Mouse (Mus musculus): ENCODE results near the gene Haus7. TPM values are rescaled to one million over a fixed set of nuclear protein-coding genes. Genes with fewer than 3 reads are reported as not detected.

Gene Haus7
- polyA plus RNA-seq, 1 experiment from 2014 or later, result 95.0 TPM

GRCm38 (mm10) chrX:73484076-73484475, 25.2 kb upstream of the Haus7 start:
- ATAC-seq (ENCODE audit: insufficient number of reproducible peaks, low FRiP score, low TSS enrichment, low read depth) (no peak), DNase-seq (ENCODE audit: low spot score) (no peak)
- Histone ChIP-seq H3K27me3 (ENCODE audit: control insufficient read depth, insufficient read depth, low read length) (peaks cover 1% of the 10 kb centered on the region; the same call in 1 of the 2 replicates), H3K9ac (ENCODE audit: low read length) (no peak overlapping the region; the same call in 1 of the 2 replicates), H3K9me3 (ENCODE audit: control insufficient read depth, low read length) (no peaks in the 10 kb centered on the region), H3K36me3 (ENCODE audit: control insufficient read depth, insufficient read depth, low read length) (no peaks in the 10 kb centered on the region), H3K27ac (replicated peaks; ENCODE audit: low read depth, low read length) (no peak overlapping the region), H3K4me1 (ENCODE audit: control insufficient read depth, insufficient read depth, low read length) (peaks cover 6% of the 10 kb centered on the region; the same call in 1 of the 2 replicates), H3K4me2 (ENCODE audit: low read depth, severe bottlenecking) (peak overlapping the region; percentile 47), H3K4me3 (ENCODE audit: low read depth, low read length) (no peak overlapping the region)
- WGBS, result 58% methylated on average over 1 of the region's 1 CpGs

GRCm38 (mm10) chrX:73483484-73483810, 24.6 kb upstream of the Haus7 start, which contains the start of gene Bgn:
Gene Bgn (plus strand): TSS chrX:73483602.
- no peaks in the 10 kb centered on the region for H3K9me3 ChIP-seq (ENCODE audit: control insufficient read depth, low read length)
- peak; percentile 33 for DNase-seq (ENCODE audit: low spot score)
- H3K4me3 ChIP-seq (ENCODE audit: low read depth, low read length), result peak within 1 kb of the TSS; percentile 15
- no peak within 1 kb of the TSS; the same call in 1 of the 2 replicates for H3K9ac ChIP-seq (ENCODE audit: low read length)
- peaks cover 6% of the 10 kb centered on the region; the same call in 1 of the 2 replicates for H3K4me1 ChIP-seq (ENCODE audit: control insufficient read depth, insufficient read depth, low read length)
- peak within 1 kb of the TSS; percentile 47 for H3K4me2 ChIP-seq (ENCODE audit: low read depth, severe bottlenecking)
- H3K27me3 ChIP-seq (ENCODE audit: control insufficient read depth, insufficient read depth, low read length), result peaks cover 3% of the 10 kb centered on the region; the same call in 1 of the 2 replicates
- H3K36me3 ChIP-seq (ENCODE audit: control insufficient read depth, insufficient read depth, low read length), result no peaks in the 10 kb centered on the region
- no peak for ATAC-seq (ENCODE audit: insufficient number of reproducible peaks, low FRiP score, low TSS enrichment, low read depth)
- WGBS, result 42% methylated on average over 12 of the region's 14 CpGs
- no peak within 1 kb of the TSS for H3K27ac ChIP-seq (replicated peaks; ENCODE audit: low read depth, low read length)

- no peak overlapping the region for H3K27ac ChIP-seq (replicated peaks; ENCODE audit: low read depth, low read length)
- ATAC-seq (ENCODE audit: insufficient number of reproducible peaks, low FRiP score, low TSS enrichment, low read depth), result no peak
Measured at GRCm38 (mm10) chrX:73482643-73483483, 24.0 kb upstream of the Haus7 start.

GRCm38 (mm10) chrX:73480334-73480733, 21.5 kb upstream of the Haus7 start:
- Histone ChIP-seq H3K4me3 (ENCODE audit: low read depth, low read length) (no peak overlapping the region), H3K36me3 (ENCODE audit: control insufficient read depth, insufficient read depth, low read length) (no peaks in the 10 kb centered on the region), H3K27ac (replicated peaks; ENCODE audit: low read depth, low read length) (0 out of 2 replicates have a peak overlapping the region, but pooled peaks have one; percentile 14), H3K9ac (ENCODE audit: low read length) (no peak overlapping the region), H3K4me1 (ENCODE audit: control insufficient read depth, insufficient read depth, low read length) (peaks cover 6% of the 10 kb centered on the region; the same call in 1 of the 2 replicates), H3K27me3 (ENCODE audit: control insufficient read depth, insufficient read depth, low read length) (peaks cover 7% of the 10 kb centered on the region), H3K9me3 (ENCODE audit: control insufficient read depth, low read length) (no peaks in the 10 kb centered on the region), H3K4me2 (ENCODE audit: low read depth, severe bottlenecking) (no peak overlapping the region)
- DNase-seq (ENCODE audit: low spot score) (no peak), ATAC-seq (ENCODE audit: insufficient number of reproducible peaks, low FRiP score, low TSS enrichment, low read depth) (no peak)
- 48% methylated on average over 2 of the region's 2 CpGs for WGBS

More at GRCm38 (mm10) chrX:73482643-73483483, 24.0 kb upstream of the Haus7 start:
- peaks cover 6% of the 10 kb centered on the region; the same call in 1 of the 2 replicates for H3K4me1 ChIP-seq (ENCODE audit: control insufficient read depth, insufficient read depth, low read length)
- DNase-seq (ENCODE audit: low spot score), result no peak
- peaks cover 3% of the 10 kb centered on the region; the same call in 1 of the 2 replicates for H3K27me3 ChIP-seq (ENCODE audit: control insufficient read depth, insufficient read depth, low read length)
- no peaks in the 10 kb centered on the region for H3K36me3 ChIP-seq (ENCODE audit: control insufficient read depth, insufficient read depth, low read length)
- H3K4me2 ChIP-seq (ENCODE audit: low read depth, severe bottlenecking), result peak overlapping the region; percentile 47
- H3K4me3 ChIP-seq (ENCODE audit: low read depth, low read length), result peak overlapping the region; percentile 15; the same call in 1 of the 2 replicates
- H3K9ac ChIP-seq (ENCODE audit: low read length), result no peak overlapping the region
- 44% methylated on average over 3 of the region's 4 CpGs for WGBS
- no peaks in the 10 kb centered on the region for H3K9me3 ChIP-seq (ENCODE audit: control insufficient read depth, low read length)

- ATAC-seq (ENCODE audit: insufficient number of reproducible peaks, low FRiP score, low TSS enrichment, low read depth) (no peak), DNase-seq (ENCODE audit: low spot score) (no peak)
- H3K27ac ChIP-seq (replicated peaks; ENCODE audit: low read depth, low read length), result no peak overlapping the region
- peaks cover 6% of the 10 kb centered on the region; the same call in 1 of the 2 replicates for H3K4me1 ChIP-seq (ENCODE audit: control insufficient read depth, insufficient read depth, low read length)
- H3K4me3 ChIP-seq (ENCODE audit: low read depth, low read length), result no peak overlapping the region
- H3K9ac ChIP-seq (ENCODE audit: low read length), result no peak overlapping the region
- peaks cover 7% of the 10 kb centered on the region for H3K27me3 ChIP-seq (ENCODE audit: control insufficient read depth, insufficient read depth, low read length)
- H3K9me3 ChIP-seq (ENCODE audit: control insufficient read depth, low read length), result no peaks in the 10 kb centered on the region
- H3K4me2 ChIP-seq (ENCODE audit: low read depth, severe bottlenecking), result no peak overlapping the region
- H3K36me3 ChIP-seq (ENCODE audit: control insufficient read depth, insufficient read depth, low read length), result no peaks in the 10 kb centered on the region
Measured at GRCm38 (mm10) chrX:73479656-73480055, 20.8 kb upstream of the Haus7 start.

- WGBS, result 86% methylated on average over 2 of the region's 2 CpGs
Measured at GRCm38 (mm10) chrX:73477500-73477899, 18.7 kb upstream of the Haus7 start.

GRCm38 (mm10) chrX:73476621-73477020, 17.8 kb upstream of the Haus7 start:
- WGBS, result 86% methylated on average over 2 of the region's 2 CpGs
- peaks cover 9% of the 10 kb centered on the region for H3K27me3 ChIP-seq (ENCODE audit: control insufficient read depth, insufficient read depth, low read length)
- ATAC-seq (ENCODE audit: insufficient number of reproducible peaks, low FRiP score, low TSS enrichment, low read depth) (no peak), DNase-seq (ENCODE audit: low spot score) (no peak)
- no peaks in the 10 kb centered on the region for H3K9me3 ChIP-seq (ENCODE audit: control insufficient read depth, low read length)
- H3K36me3 ChIP-seq (ENCODE audit: control insufficient read depth, insufficient read depth, low read length), result no peaks in the 10 kb centered on the region
- H3K9ac ChIP-seq (ENCODE audit: low read length), result no peak overlapping the region
- no peak overlapping the region for H3K27ac ChIP-seq (replicated peaks; ENCODE audit: low read depth, low read length)
- H3K4me1 ChIP-seq (ENCODE audit: control insufficient read depth, insufficient read depth, low read length), result peaks cover 3% of the 10 kb centered on the region; the same call in 1 of the 2 replicates
- H3K4me2 ChIP-seq (ENCODE audit: low read depth, severe bottlenecking), result no peak overlapping the region
- H3K4me3 ChIP-seq (ENCODE audit: low read depth, low read length), result no peak overlapping the region

More at GRCm38 (mm10) chrX:73477500-73477899, 18.7 kb upstream of the Haus7 start:
- DNase-seq (ENCODE audit: low spot score), result no peak
- no peak overlapping the region for H3K4me3 ChIP-seq (ENCODE audit: low read depth, low read length)
- H3K9me3 ChIP-seq (ENCODE audit: control insufficient read depth, low read length), result no peaks in the 10 kb centered on the region
- H3K27me3 ChIP-seq (ENCODE audit: control insufficient read depth, insufficient read depth, low read length), result peaks cover 9% of the 10 kb centered on the region
- no peak overlapping the region for H3K27ac ChIP-seq (replicated peaks; ENCODE audit: low read depth, low read length)
- no peak overlapping the region for H3K9ac ChIP-seq (ENCODE audit: low read length)
- no peaks in the 10 kb centered on the region for H3K36me3 ChIP-seq (ENCODE audit: control insufficient read depth, insufficient read depth, low read length)
- ATAC-seq (ENCODE audit: insufficient number of reproducible peaks, low FRiP score, low TSS enrichment, low read depth), result no peak
- peaks cover 3% of the 10 kb centered on the region; the same call in 1 of the 2 replicates for H3K4me1 ChIP-seq (ENCODE audit: control insufficient read depth, insufficient read depth, low read length)
- H3K4me2 ChIP-seq (ENCODE audit: low read depth, severe bottlenecking), result no peak overlapping the region

GRCm38 (mm10) chrX:73475658-73476256, 16.9 kb upstream of the Haus7 start:
- Histone ChIP-seq H3K9ac (ENCODE audit: low read length) (no peak overlapping the region), H3K36me3 (ENCODE audit: control insufficient read depth, insufficient read depth, low read length) (no peaks in the 10 kb centered on the region), H3K4me1 (ENCODE audit: control insufficient read depth, insufficient read depth, low read length) (peaks cover 3% of the 10 kb centered on the region; the same call in 1 of the 2 replicates), H3K27ac (replicated peaks; ENCODE audit: low read depth, low read length) (no peak overlapping the region), H3K4me3 (ENCODE audit: low read depth, low read length) (no peak overlapping the region), H3K9me3 (ENCODE audit: control insufficient read depth, low read length) (no peaks in the 10 kb centered on the region), H3K4me2 (ENCODE audit: low read depth, severe bottlenecking) (no peak overlapping the region), H3K27me3 (ENCODE audit: control insufficient read depth, insufficient read depth, low read length) (peaks cover 9% of the 10 kb centered on the region)
- 100% methylated on average over 1 of the region's 1 CpGs for WGBS
- ATAC-seq (ENCODE audit: insufficient number of reproducible peaks, low FRiP score, low TSS enrichment, low read depth) (no peak), DNase-seq (ENCODE audit: low spot score) (no peak)
